Mouse (Mus musculus): ENCODE results near the gene Dnttip2.

- TF ChIP-seq CTCF (IDR thresholded peaks at IDR 0.05; ENCODE audit: extremely low read depth, insufficient read depth, insufficient read length, insufficient replicate concordance) (no peak), POLR2A (IDR thresholded peaks at IDR 0.05; ENCODE audit: low read depth, low read length) (no peak)
Observed at GRCm38 (mm10) chr3:122290696-122291095, 16.5 kb downstream of the Dnttip2 start.
